Mouse (Mus musculus) MEL (cell line): ENCODE results near the gene Dlg2.

Source experiments
- CTCF ChIP-seq, 3 experiments: IDR thresholded peaks in 2 of 3; conservative IDR thresholded peaks in 1 of 3; 2 replicates each; pipeline ENCODE4 v1.5.1; 2011 to 2012; ENCODE audit warnings: low read length in 3 of 3, low read depth in 2 of 3, mild to moderate bottlenecking in 2 of 3, improper control_type of control experiment in 1 of 3, inconsistent platforms in 1 of 3, mixed read lengths in 1 of 3, moderate library complexity in 1 of 3; ENCODE audit not compliant: control insufficient read depth in 1 of 3, insufficient read depth in 1 of 3, poor library complexity in 1 of 3, severe bottlenecking in 1 of 3
- MAFK ChIP-seq: IDR thresholded peaks from 2 replicates; pipeline ENCODE4 v1.6.1; 2011; ENCODE audit warnings: low read depth, mild to moderate bottlenecking, low read length, improper control_type of control experiment, borderline replicate concordance
- POLR2A ChIP-seq, 2 experiments: IDR thresholded peaks; 2 replicates each; pipeline ENCODE4 v1.6.1; 2011 to 2012; ENCODE audit warnings: low read length in 2 of 2, mild to moderate bottlenecking in 2 of 2, control low read depth in 1 of 2, improper control_type of control experiment in 1 of 2, low read depth in 1 of 2, moderate library complexity in 1 of 2; ENCODE audit not compliant: control insufficient read depth in 1 of 2, insufficient read depth in 1 of 2, poor library complexity in 1 of 2
- POLR2AphosphoS5 ChIP-seq: IDR thresholded peaks from 2 replicates; pipeline ENCODE4 v1.6.1; 2012; ENCODE audit warnings: low read depth, borderline replicate concordance, mild to moderate bottlenecking, inconsistent platforms, low read length, moderate library complexity, mixed read lengths

- TF ChIP-seq MAFK (no peak), POLR2AphosphoS5 (no peak), CTCF (IDR thresholded peaks at IDR 0.05 in 2 of 3, conservative IDR thresholded peaks at IDR 0.05 in 1 of 3; ENCODE audit: control insufficient read depth in 1 of 3, insufficient read depth in 1 of 3, low read depth in 2 of 3, low read length in 3 of 3, poor library complexity in 1 of 3, severe bottlenecking in 1 of 3) (no peak), POLR2A (IDR thresholded peaks at IDR 0.05; ENCODE audit: control insufficient read depth in 1 of 2, insufficient read depth in 1 of 2, low read depth in 1 of 2, low read length in 2 of 2, poor library complexity in 1 of 2) (no peak)
These were observed 1624.4 kb downstream of the Dlg2 start for GRCm38 (mm10) chr7:92100847-92101246.
